Mouse (Mus musculus) spleen, adult 2 months (tissue): ENCODE data around the gene Psme1.

ENCODE experiments used
- CTCF ChIP-seq: fragments of 200-500 bp; IDR thresholded peaks from 2 replicates; pipeline ENCODE4 v1.5.1; 2011; ENCODE audit warnings: mild to moderate bottlenecking, inconsistent platforms; ENCODE audit not compliant: insufficient read depth, insufficient read length, insufficient replicate concordance; ENCODE audit errors: extremely low read depth
- POLR2A ChIP-seq: fragments of 200-500 bp; IDR thresholded peaks from 2 replicates; pipeline ENCODE4 v1.6.1; 2011; ENCODE audit warnings: low read depth, low read length, inconsistent platforms

DNA sequence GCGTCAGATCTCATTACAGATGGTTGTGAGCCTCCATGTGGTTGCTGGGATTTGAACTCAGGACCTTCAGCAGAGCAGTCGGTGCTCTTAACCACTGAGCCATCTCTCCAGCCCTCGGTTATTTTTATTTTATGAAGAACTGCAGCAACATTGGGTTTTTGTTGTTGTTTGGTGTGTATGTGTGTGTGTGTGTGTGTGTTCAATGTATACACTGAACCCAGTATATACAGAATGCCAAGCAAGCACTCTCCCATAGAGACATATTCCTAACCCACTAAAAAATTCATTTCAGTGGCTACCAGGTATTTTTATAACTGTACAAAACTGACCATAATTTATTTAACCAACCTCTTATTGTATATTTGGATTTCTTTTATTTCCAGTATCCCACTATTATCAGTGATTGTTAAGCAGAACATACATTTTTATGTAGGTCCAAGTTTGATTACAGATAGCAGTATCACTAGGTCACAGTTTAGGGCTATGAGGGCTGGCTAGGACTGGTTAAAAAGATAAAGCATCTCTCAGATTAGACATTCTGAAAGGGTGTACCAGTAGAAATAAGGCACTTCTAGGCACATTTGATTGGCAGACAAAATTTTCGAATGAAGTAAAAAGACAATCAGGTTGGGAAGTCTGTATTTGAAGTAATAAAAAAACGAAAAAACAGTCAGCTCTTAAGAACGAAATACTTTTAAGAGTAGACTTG, 19.0 kb upstream of the Psme1 start:
- TF ChIP-seq CTCF (no peak), POLR2A (no peak)
